Mouse (Mus musculus): Measurements from ENCODE around the gene Stx17. TPM values are rescaled to one million over a fixed set of nuclear protein-coding genes. Genes with fewer than 3 reads are reported as not detected.

Gene Stx17
- 56.7 TPM for polyA plus RNA-seq (2014; fragmentation: Illumina TruSeq; extraction: RNeasy Lipid Tissue Mini Kit (QIAGEN cat#74804); ENCODE audit: low read depth, low replicate concordance)

DNA sequence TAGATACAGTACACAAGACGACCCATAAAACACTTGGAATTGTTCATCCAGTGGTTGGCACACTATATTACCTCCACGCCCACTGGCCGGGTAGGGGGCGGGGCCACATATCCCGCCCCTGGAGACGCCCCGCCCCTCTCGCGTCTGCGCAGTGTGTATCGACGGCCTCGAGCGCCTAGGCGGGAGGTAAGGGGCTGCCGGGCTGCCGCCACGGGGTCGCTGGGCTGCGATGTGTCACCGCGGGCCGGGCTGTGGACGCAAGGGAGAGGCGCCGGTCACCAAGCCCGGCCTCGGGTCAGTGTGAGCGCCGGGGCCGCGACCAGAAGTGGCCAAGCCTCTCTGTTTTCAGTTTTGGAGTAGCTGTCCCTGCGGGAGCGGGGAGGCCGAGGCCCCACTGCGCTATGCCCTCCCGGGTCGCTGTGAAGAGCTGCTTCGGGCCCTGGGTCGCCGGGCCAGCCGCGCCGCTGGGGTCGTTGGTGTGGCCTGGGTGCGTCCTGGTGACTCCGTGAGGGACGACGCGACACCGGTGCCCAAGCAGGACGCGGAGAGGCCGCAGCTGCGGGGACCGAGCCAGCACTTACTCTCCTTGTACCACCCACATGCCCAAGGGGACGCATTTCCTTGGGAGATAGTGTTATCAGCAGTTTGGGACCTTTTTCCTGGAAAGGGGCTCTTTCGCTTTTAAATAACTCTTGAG, at the start of gene Stx17:
Gene Stx17 (plus strand): TSS at position 143 of the 697 bp plus-strand sequence.

Other genes with a start within 250 kb of the Stx17 start
- 2.9 TPM for gene Nr4a3, start 79.8 kb upstream of the Stx17 start, polyA plus RNA-seq (2014; fragmentation: Illumina TruSeq; extraction: RNeasy Lipid Tissue Mini Kit (QIAGEN cat#74804); ENCODE audit: low read depth, low replicate concordance)
- 204 TPM for gene Erp44, start 154.6 kb downstream of the Stx17 start, polyA plus RNA-seq (2014; fragmentation: Illumina TruSeq; extraction: RNeasy Lipid Tissue Mini Kit (QIAGEN cat#74804); ENCODE audit: low read depth, low replicate concordance)
- gene Invs, start 154.8 kb downstream of the Stx17 start, polyA plus RNA-seq (2014; fragmentation: Illumina TruSeq; extraction: RNeasy Lipid Tissue Mini Kit (QIAGEN cat#74804); ENCODE audit: low read depth, low replicate concordance): 5.6 TPM